ENCODE assay signal across 17 mouse cellular contexts in genomic region chr10:103448340-103448739, GRCm38 (mm10).
"Had no signal": no experiment of that assay in that cellular context is flagged by ENCODE, and none has a peak within 500 bp of the region (broad histone marks: within the 10 kb centered on the region; RNA-seq: fewer than 3 reads in every experiment).

No protein-coding gene starts in this region.

- H3K9me3 ChIP-seq: liver, embryonic 13.5 days; megakaryocyte, embryonic 14.5 days; neural tube, embryonic 12.5 days had no signal

- ATAC-seq: intestine, embryonic 16.5 days; lung, postnatal 0 days had no signal

- H3K4me1 ChIP-seq: liver, embryonic 13.5 days; megakaryocyte, embryonic 14.5 days; neural tube, embryonic 12.5 days had no signal

- H3K9ac ChIP-seq: liver, embryonic 13.5 days; lung, embryonic 14.5 days; neural tube, embryonic 12.5 days had no signal

- H3K36me3 ChIP-seq: liver, embryonic 13.5 days; neural tube, embryonic 12.5 days had no signal

- H3K4me3 ChIP-seq: left cerebral cortex, adult 2 months; liver, embryonic 13.5 days; megakaryocyte, embryonic 14.5 days; neural tube, embryonic 12.5 days had no signal

- H3K27ac ChIP-seq: left cerebral cortex, adult 2 months; liver, embryonic 13.5 days; neural tube, embryonic 12.5 days had no signal

- DNase-seq: kidney, adult 18-20 months; kidney, adult 9 months; kidney, postnatal 14 days; kidney, postnatal 4 days; layer of hippocampus, postnatal 36 days; liver, embryonic 13.5 days; lung, embryonic 14.5 days; lung, postnatal 36 days; thymus, adult 2 months; thymus, postnatal 14 days; thymus, postnatal 4 days had no signal

- H3K4me2 ChIP-seq: liver, embryonic 13.5 days; lung, embryonic 14.5 days; midbrain, embryonic 11.5 days; neural tube, embryonic 12.5 days had no signal

- H3K27me3 ChIP-seq: liver, embryonic 13.5 days; megakaryocyte, embryonic 14.5 days; neural tube, embryonic 12.5 days had no signal
